Mouse (Mus musculus) megakaryocyte, embryonic 14.5 days (primary cell): ENCODE measurements at regions not wholly inside any gene's neighbourhood (a gene's known extent, or its start where the extent isn't known, plus 50 kb on each side); places are given as distances from the start of the nearest gene placed in this dataset.

Source experiments
- FLI1 ChIP-seq: IDR thresholded peaks from 2 replicates; pipeline ENCODE4 v1.6.1; 2012; ENCODE audit warnings: low read length, inconsistent platforms, mixed read lengths
- GATA1 ChIP-seq: IDR thresholded peaks from 3 replicates; pipeline ENCODE4 v1.6.1; 2012; ENCODE audit warnings: mixed read lengths, low read length, inconsistent platforms, borderline replicate concordance

- TF ChIP-seq GATA1 (no peak), FLI1 (no peak)
Observed at GRCm38 (mm10) chr10:42122768-42123635, 104.8 kb upstream of the Armc2 start.
